Mouse (Mus musculus) lung, embryonic 15.5 days (tissue): ENCODE measurements around the gene Phf11a. TPM values are rescaled to one million over a fixed set of nuclear protein-coding genes. Genes with fewer than 3 reads are reported as not detected.
"Not testable (repeated sequence)": the region's sequence is repeated elsewhere in the genome, so short reads cannot be mapped to it uniquely, and the experiment has no call there.

Source experiments
- ATAC-seq: fragments of 200-750 bp; cut with Nextera tagmentation; 2 replicates; pipeline ENCODE4 v1.8.0; 2017; ENCODE audit warnings: moderate number of reproducible peaks, borderline replicate concordance; ENCODE audit not compliant: low FRiP score, low TSS enrichment; ENCODE audit errors: extremely low read depth
- H3K27ac ChIP-seq: fragments of 300-500 bp; sonication (generic); 2 replicates; pipeline ENCODE4 v1.5.1; 2015; ENCODE audit warnings: moderate library complexity, mild to moderate bottlenecking, inconsistent platforms
- H3K27me3 ChIP-seq: fragments of 300-500 bp; sonication (generic); 2 replicates; pipeline ENCODE4 v1.6.1; 2015; ENCODE audit warnings: inconsistent platforms
- H3K36me3 ChIP-seq: fragments of 300-500 bp; sonication (generic); 2 replicates; pipeline ENCODE4 v1.6.1; 2015; ENCODE audit warnings: inconsistent platforms
- H3K4me1 ChIP-seq: fragments of 300-500 bp; sonication (generic); 2 replicates; pipeline ENCODE4 v1.6.1; 2015; ENCODE audit warnings: inconsistent platforms
- H3K4me2 ChIP-seq: fragments of 300-500 bp; sonication (generic); 2 replicates; pipeline ENCODE4 v1.6.1; 2015; ENCODE audit warnings: inconsistent platforms, mild to moderate bottlenecking, moderate library complexity
- H3K4me3 ChIP-seq: fragments of 300-500 bp; sonication (generic); 2 replicates; pipeline ENCODE4 v1.5.1; 2015; ENCODE audit warnings: mild to moderate bottlenecking, inconsistent platforms
- H3K9ac ChIP-seq: fragments of 300-500 bp; sonication (generic); 2 replicates; pipeline ENCODE4 v1.6.1; 2015; ENCODE audit warnings: inconsistent platforms
- H3K9me3 ChIP-seq: fragments of 300-500 bp; sonication (generic); 2 replicates; pipeline ENCODE4 v1.6.1; 2016; ENCODE audit warnings: inconsistent platforms
- WGBS: fragments of 180-500 bp; shearing (Covaris S2); methylation state at CpG from one replicate; pipeline ENCODE4 v1.1.7; 2015; 5-methylcytosine and 5-hydroxymethylcytosine counted together
- polyA plus RNA-seq: library from polyadenylated mRNA; unstranded; fragments of >200 nt; fragmentation: Nextera tagmentation; extraction: Ambion mirVana; gene quantifications from 2 replicates; pipeline ENCODE4 v1.2.1, GENCODE M21; 2015

Gene Phf11a
- polyA plus RNA-seq, result 0.16 TPM in 1 of 2 replicates, not detected in the other

- not testable (repeated sequence) for H3K9ac ChIP-seq, ATAC-seq
- WGBS, result 57% methylated on average over 1 of the region's 1 CpGs
Measured at GRCm38 (mm10) chr14:59297391-59297790, at the start of gene Phf11a. TSS of gene Phf11a (minus strand) at chr14:59297522.

GRCm38 (mm10) chr14:59341189-59341588 is 43.9 kb upstream of the Phf11a start, which contains the start of gene Phf11b:
TSS of gene Phf11b (minus strand) at chr14:59341351.
- H3K4me1 ChIP-seq, H3K9me3 ChIP-seq, H3K36me3 ChIP-seq, H3K9ac ChIP-seq, H3K27me3 ChIP-seq, H3K27ac ChIP-seq, H3K4me3 ChIP-seq, H3K4me2 ChIP-seq, ATAC-seq: not testable (repeated sequence)
- WGBS, result 44% methylated on average over 1 of the region's 1 CpGs

More at GRCm38 (mm10) chr14:59297391-59297790, at the start of gene Phf11a:
- not testable (repeated sequence) for H3K9me3 ChIP-seq, H3K36me3 ChIP-seq, H3K4me3 ChIP-seq, H3K27ac ChIP-seq, H3K4me1 ChIP-seq, H3K4me2 ChIP-seq, H3K27me3 ChIP-seq

DNA sequence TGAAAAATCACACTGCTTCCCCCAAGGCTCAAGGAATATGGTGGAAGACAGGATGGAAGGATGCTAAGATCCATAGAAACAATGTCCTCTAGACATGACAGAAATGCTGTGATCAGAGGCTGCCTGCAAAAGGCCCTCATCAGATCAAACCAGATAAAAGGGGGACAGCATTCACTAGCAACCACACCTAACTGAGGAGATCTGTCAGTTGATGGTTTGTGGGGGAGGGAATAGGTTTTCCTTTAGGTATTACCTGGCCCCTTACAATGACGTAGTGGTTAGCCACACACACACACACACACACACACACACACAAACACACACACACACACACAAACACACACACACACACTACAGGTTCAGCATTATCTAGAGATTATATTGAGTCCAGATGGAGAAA is 42.2 kb upstream of the Phf11a start:
- Histone ChIP-seq H3K36me3 (no peaks in the 10 kb centered on the region), H3K9ac (no peak overlapping the region), H3K4me3 (no peak overlapping the region), H3K4me2 (no peak overlapping the region), H3K27ac (no peak overlapping the region), H3K9me3 (no peaks in the 10 kb centered on the region), H3K27me3 (no peaks in the 10 kb centered on the region), H3K4me1 (no peaks in the 10 kb centered on the region)
- WGBS, result 69% methylated on average over 1 of the region's 1 CpGs
- no peak for ATAC-seq

GRCm38 (mm10) chr14:59336056-59336455 is 38.7 kb upstream of the Phf11a start:
- H3K9ac ChIP-seq, ATAC-seq, H3K27me3 ChIP-seq, H3K4me1 ChIP-seq, H3K36me3 ChIP-seq, H3K4me2 ChIP-seq, H3K4me3 ChIP-seq, H3K9me3 ChIP-seq, H3K27ac ChIP-seq: not testable (repeated sequence)
- WGBS, result 78% methylated on average over 3 of the region's 3 CpGs

GRCm38 (mm10) chr14:59330499-59330898 is 33.2 kb upstream of the Phf11a start:
- H3K27me3 ChIP-seq, H3K27ac ChIP-seq, H3K4me3 ChIP-seq, H3K9me3 ChIP-seq, H3K9ac ChIP-seq, H3K36me3 ChIP-seq, H3K4me2 ChIP-seq, ATAC-seq, H3K4me1 ChIP-seq: not testable (repeated sequence)
- WGBS, result 22% methylated on average over 3 of the region's 3 CpGs

- not testable (repeated sequence) for H3K36me3 ChIP-seq, H3K4me1 ChIP-seq, H3K9me3 ChIP-seq, H3K27ac ChIP-seq, ATAC-seq, H3K27me3 ChIP-seq, H3K4me3 ChIP-seq, H3K9ac ChIP-seq, H3K4me2 ChIP-seq
- 63% methylated on average over 6 of the region's 6 CpGs for WGBS
Measured at GRCm38 (mm10) chr14:59319970-59320369, 22.6 kb upstream of the Phf11a start.

DNA sequence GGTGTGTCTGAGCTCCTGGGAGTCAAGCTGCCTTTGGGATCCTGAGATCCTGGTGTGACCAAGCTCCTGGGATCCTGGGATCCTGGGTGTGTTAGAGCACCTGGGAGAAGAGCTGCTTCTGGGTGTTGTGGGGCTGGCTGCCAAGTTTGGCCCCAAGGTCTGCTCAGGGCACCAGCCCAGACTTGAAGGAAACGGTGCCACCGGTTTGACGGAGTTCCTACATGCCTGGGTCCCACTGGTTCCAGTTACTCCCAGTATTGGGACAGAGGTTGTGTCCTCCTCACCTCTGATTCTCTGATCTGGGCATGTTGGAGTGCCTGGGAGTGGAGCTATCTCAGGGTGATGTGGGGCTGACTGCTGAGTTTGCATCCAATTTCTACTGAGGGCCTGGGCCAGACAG is 21.7 kb upstream of the Phf11a start:
- not testable (repeated sequence) for H3K4me3 ChIP-seq, H3K4me2 ChIP-seq, H3K4me1 ChIP-seq, H3K9me3 ChIP-seq, H3K27ac ChIP-seq, H3K36me3 ChIP-seq, H3K27me3 ChIP-seq, ATAC-seq, H3K9ac ChIP-seq
- 92% methylated on average over 3 of the region's 3 CpGs for WGBS

GRCm38 (mm10) chr14:59291769-59292168 is 5.6 kb downstream of the Phf11a start:
- not testable (repeated sequence) for H3K4me1 ChIP-seq, ATAC-seq, H3K27me3 ChIP-seq, H3K9me3 ChIP-seq, H3K36me3 ChIP-seq, H3K9ac ChIP-seq, H3K4me3 ChIP-seq, H3K27ac ChIP-seq, H3K4me2 ChIP-seq

DNA sequence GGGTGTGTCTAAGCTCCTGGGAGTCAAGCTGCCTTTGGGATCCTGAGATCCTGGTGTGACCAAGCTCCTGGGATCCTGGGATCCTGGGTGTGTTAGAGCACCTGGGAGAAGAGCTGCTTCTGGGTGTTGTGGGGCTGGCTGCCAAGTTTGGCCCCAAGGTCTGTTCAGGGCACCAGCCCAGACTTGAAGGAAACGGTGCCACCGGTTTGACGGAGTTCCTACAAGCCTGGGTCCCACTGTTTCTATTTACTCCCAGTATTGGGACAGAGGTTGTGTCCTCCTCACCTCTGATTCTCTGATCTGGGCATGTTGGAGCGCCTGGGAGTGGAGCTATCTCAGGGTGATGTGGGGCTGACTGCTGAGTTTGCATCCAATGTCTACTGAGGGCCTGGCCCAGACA is 22.4 kb downstream of the Phf11a start:
- not testable (repeated sequence) for H3K27ac ChIP-seq, H3K4me2 ChIP-seq, H3K27me3 ChIP-seq, H3K9me3 ChIP-seq, ATAC-seq, H3K4me3 ChIP-seq, H3K9ac ChIP-seq, H3K4me1 ChIP-seq, H3K36me3 ChIP-seq
- WGBS, result 79% methylated on average over 4 of the region's 4 CpGs

- H3K36me3 ChIP-seq, result no peaks in the 10 kb centered on the region
- no peaks in the 10 kb centered on the region for H3K4me1 ChIP-seq
- no peak for ATAC-seq
- H3K9ac ChIP-seq, result no peak within 1 kb of the TSS
- H3K4me3 ChIP-seq, result no peak within 1 kb of the TSS
- no peak within 1 kb of the TSS for H3K4me2 ChIP-seq
- WGBS, result 38% methylated on average over 3 of the region's 3 CpGs
- H3K27me3 ChIP-seq, result no peaks in the 10 kb centered on the region
- no peaks in the 10 kb centered on the region for H3K9me3 ChIP-seq
- no peak within 1 kb of the TSS for H3K27ac ChIP-seq
Measured at GRCm38 (mm10) chr14:59260056-59260455, 37.3 kb downstream of the Phf11a start, which contains the start of gene Gm6904. TSS of gene Gm6904 (minus strand) at chr14:59260216.

- ATAC-seq, H3K9ac ChIP-seq, H3K4me1 ChIP-seq, H3K9me3 ChIP-seq, H3K36me3 ChIP-seq, H3K4me2 ChIP-seq, H3K27me3 ChIP-seq, H3K27ac ChIP-seq, H3K4me3 ChIP-seq: not testable (repeated sequence)
- 92% methylated on average over 1 of the region's 1 CpGs for WGBS
Measured at GRCm38 (mm10) chr14:59255861-59256260, 41.5 kb downstream of the Phf11a start.

DNA sequence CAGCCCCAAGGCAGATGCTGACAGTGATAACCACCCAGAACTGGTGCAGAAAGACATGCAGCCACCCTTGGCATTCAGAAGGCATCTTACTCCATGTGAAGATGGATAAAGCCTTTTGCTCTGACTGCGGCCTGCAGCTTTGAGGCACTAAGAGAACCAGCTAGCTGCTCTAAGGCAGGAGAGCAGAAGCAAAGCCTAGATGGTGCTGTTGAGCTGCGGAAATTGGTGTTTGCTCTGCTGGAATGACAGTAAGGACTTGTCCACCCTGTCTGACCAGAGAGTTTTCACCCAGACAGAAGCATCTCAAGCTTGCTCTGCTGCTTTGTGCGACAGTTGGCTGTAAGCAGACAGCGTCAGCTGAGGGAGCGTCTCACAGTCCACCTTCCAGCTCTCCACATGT is 47.0 kb downstream of the Phf11a start:
- H3K4me3 ChIP-seq, H3K4me2 ChIP-seq, H3K4me1 ChIP-seq, H3K27me3 ChIP-seq, H3K27ac ChIP-seq, H3K9me3 ChIP-seq, H3K36me3 ChIP-seq, H3K9ac ChIP-seq, ATAC-seq: not testable (repeated sequence)
- WGBS, result 40% methylated on average over 5 of the region's 5 CpGs

DNA sequence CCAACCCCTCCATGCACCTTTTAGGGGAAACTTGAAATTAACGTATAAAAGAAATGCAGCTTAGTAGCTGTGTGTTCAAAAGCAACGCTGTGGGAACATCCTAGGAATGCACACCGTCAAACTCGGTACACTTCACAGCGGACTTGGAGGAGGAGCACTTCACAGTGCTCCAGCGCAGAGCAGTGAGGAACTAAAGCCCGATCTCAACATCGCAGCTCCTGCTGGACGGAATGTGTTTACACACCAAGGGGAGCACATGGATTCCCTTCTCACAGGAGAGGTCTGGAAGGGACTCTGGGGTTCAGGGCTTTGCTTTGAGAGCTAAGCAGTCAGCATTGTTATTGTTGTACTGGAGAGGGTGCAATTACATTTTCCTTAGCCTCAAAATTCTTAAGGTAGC is 63.7 kb downstream of the Phf11a start:
- H3K9me3 ChIP-seq, result no peaks in the 10 kb centered on the region
- H3K36me3 ChIP-seq, result peaks cover 85% of the 10 kb centered on the region
- H3K4me3 ChIP-seq, result no peak overlapping the region
- no peak overlapping the region for H3K27ac ChIP-seq
- H3K27me3 ChIP-seq, result no peaks in the 10 kb centered on the region
- no peaks in the 10 kb centered on the region for H3K4me1 ChIP-seq
- H3K9ac ChIP-seq, result no peak overlapping the region
- WGBS, result 79% methylated on average over 9 of the region's 9 CpGs
- ATAC-seq, result no peak
- H3K4me2 ChIP-seq, result no peak overlapping the region
